Mouse (Mus musculus) retina, postnatal 1 day (tissue): ENCODE results near the gene Olfr921.

Source experiments
- DNase-seq: peaks from one replicate; pipeline ENCODE4 v3.0.0-alpha.2; 2012

Olfr921 gene

DNA sequence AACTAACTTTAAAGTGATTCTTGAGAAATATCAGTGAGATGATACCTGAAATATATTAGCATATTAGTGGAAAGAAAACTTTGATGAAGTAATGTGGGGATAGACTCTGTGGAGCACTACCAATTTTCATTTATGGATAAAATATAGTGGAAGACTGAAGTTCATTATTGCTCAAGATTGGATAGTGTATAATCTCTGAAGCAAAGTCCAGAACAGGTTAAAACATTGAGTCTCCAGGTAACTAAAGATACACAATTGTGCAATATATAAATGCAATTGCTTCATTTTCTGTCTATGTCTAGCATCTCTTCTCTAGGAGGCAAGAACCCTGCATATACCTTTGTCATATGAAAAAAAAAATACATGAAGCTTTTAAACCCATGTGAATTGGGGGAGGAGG, at the start of gene Olfr921:
Gene Olfr921 (plus strand): TSS at position 301 of the 400 bp plus-strand sequence.
- no peak for DNase-seq

DNA sequence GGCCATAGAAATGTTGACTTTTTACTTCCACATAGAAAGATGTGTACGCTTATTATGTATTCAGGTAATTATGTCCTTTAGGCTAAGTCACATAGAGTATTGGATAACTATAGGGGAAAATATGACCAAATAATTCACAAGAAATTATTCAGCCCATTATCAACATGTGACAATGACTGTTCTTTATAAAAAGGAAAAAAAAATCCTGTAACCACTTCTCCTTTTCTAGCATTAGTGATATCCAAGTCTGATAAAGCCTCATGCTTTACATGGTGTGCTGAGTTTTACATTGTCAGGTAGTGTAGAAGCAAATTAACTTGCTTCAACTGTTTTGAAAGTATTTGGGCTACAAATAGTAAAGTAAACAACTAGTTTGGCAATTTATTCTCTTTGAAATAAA, 48.8 kb upstream of the Olfr921 start:
- DNase-seq = no peak

DNA sequence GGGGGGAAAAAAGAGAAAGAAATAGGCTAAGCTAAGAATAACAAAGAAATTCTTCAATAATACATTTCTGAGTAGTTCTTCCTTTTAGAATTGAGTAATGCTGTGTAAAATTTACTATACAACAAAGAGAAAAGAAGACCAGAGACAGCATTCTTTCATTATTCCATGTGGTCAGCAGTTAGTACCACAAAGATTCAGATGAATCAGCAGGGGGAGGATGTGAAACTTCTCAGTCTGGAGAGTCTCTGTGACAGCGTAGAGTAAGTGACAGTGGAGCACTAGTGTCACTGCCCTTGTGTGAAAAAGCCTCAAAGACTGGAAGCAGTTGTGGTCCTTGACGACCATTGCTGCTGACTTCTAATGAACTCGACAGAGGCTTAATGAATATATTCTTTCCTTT, 44.6 kb upstream of the Olfr921 start:
- no peak for DNase-seq

DNA sequence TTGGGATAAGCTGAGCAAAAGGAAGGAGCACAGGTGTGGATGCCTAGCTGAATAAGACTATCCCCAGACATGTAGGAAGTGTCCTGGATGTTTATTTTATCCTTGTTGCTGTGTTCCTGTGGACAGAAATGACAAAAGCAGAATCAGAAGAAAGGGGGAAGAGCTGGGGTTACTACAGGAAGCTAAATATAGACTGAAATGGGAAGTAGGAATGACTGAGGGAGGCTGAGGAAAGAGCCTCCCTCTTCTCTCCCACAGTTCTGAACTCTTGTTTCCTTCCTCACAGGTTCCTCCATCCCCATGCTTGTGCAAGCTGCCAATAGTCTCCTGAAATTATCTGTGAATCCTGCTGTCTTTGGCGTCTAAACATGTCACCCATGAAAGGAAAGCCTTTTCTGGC, 31.5 kb upstream of the Olfr921 start:
- no peak for DNase-seq

DNA sequence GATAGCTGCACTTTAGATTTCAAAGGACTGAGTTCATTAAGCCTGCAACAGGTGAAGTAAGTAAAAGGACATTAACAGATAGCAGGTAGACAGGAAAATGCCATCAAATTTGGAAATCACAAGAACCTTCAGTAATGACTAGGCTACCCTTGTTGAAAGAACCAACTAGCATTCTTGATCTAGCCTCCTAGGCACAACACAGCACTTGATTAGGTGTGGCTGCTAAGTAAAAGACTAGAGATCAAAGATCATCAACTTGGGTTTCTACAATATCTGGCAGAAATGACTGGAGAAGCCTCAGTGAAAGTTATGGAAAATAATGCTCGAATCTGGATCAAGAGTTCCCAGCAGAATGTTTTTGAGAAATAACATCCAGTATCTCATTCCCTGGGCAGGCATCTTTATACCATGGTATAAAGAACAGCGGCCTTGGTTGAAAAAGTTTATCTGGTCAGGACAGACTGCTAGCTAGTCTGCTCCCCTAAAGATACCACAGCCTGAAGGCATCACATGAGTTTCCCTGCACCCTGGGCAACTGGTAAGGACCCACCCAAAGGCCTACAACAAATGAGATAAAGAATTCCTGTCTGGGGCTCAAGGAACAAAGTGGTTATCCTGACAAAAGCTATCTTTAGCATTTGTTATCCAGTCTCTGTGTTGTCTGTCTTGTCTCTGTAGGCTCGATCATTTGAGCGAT, 28.1 kb upstream of the Olfr921 start:
- DNase-seq = no peak

DNA sequence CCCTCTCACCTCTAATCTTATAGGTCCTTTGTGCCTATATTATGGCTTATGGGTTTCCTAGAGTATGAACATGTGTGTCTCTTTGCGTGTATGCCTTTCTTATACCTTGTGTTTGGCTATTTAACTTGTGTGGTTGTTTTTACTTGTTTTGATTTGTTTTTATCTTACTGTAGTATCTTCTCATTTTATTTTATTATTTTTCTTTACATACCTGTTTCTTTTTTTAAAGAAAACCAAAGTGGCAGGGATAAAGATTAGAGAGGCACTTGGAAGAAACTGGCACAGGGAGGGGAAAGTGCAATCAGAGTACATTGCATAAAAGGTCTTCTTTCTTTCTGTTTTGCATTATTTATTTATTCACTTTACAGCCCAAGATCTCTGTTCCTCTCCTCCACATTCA, 20.9 kb upstream of the Olfr921 start, which contains the start of gene Olfr920:
Gene Olfr920 (plus strand): TSS at position 301 of the 400 bp plus-strand sequence.
- no peak for DNase-seq

DNA sequence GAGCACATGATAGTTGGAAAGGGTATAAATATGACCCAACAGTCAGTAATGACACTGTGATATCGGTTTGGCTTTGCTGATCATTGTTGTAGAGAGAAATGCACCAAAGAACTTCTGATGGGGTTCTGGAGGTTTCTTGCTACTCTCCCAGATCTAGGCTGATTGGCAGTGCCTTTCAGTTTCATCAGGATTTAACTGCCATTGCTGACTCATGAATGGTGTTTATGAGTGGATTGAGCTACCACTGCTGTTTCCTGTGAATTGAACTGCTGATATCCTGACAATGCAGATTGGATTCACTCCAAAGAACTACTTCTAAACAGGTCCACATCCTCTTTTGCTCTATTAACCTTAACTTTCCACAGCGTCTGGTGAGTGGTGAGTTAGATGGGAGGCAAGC, 19.8 kb downstream of the Olfr921 start:
- DNase-seq = no peak

DNA sequence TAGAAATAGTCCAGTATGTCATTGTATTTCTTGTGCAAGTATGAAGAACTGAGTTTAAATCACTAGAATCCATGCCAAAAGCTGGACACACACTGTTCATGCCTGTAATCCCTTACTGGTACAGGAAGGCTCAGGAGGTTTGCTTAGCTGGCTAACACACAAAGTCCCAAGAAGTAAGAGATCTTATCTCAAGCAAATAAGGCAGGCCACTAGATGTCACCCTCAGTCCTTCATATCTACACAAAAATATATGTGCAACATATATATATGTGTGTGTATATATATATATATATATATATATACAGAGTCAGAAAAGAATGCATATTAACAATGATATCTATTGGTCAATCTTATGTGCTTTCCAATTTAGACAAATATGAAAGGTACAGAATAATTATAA, 32.8 kb downstream of the Olfr921 start:
- DNase-seq = peak; percentile 4

DNA sequence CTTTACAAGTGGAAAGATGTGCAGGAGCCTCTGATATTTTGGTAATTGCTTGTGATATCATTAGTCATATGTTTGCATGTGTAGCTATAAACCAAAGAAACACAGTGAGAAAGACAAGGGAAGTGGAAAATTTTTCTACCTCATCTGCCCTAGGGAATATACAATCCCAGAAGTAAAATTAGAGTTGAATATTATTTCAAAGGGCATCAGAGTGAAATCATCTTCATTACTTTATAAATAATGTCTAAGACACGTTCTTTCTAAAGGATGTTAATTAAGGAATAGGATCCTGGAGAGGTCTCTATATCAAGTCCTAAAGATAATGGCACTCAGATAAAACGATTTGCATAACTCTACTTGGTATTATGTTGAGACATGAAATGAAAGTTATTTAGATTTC, 41.4 kb downstream of the Olfr921 start, which contains the start of gene Olfr922:
Gene Olfr922 (plus strand): TSS at position 301 of the 400 bp plus-strand sequence.
- DNase-seq = no peak

DNA sequence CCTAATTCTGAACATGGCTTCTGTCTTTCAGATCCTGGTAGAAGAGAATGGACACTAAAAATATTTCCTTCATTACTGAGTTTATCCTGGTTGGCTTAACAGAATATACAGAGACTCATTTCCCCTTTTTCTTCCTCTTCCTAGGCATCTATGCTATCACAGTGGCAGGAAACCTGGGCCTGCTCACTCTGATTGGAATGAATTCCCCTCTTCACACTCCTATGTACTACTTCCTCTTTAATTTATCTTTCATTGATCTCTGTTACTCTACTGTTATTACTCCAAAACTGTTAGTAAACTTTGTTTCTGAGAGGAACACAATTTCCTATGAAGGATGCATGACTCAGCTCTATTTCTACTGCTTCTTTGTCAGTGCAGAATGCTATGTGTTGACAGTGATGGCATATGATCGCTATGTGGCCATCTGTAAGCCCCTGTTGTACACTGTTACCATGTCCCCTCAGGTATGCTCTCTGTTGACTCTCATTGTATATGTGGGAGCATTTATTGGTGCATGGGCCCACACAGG, 42.7 kb downstream of the Olfr921 start:
- no peak for DNase-seq

DNA sequence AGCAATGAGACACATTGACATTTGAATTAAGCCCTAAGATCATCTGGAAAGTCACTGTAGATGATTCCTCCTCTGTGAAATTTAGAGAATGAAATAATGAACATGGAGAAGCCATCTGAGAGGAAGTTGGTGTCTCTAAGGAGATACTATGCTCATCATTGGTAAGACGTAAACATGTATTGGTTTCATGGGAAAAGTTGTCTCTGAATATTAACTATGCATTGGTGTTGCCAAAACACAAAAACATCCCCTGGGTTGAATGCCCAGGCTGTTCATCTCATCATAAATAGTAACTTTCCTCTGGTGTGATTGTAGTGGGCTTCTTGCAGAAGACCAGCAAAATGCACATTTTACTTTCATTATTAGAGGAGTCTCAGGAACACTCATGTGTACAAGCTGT, 53.4 kb downstream of the Olfr921 start, which contains the start of gene Olfr923:
Gene Olfr923 (plus strand): TSS at position 301 of the 400 bp plus-strand sequence.
- no peak for DNase-seq
